Mouse (Mus musculus) lung, postnatal 14 days (tissue): ENCODE results near the gene Grb10.

Experiments used
- DNase-seq: peaks from one replicate; pipeline ENCODE4 v3.0.0; 2021

Grb10 gene

GRCm38 (mm10) chr11:11967519-11967918 is 71.0 kb downstream of the Grb10 start:
- no peak for DNase-seq

GRCm38 (mm10) chr11:11966220-11966619 is 72.3 kb downstream of the Grb10 start:
- DNase-seq = no peak

GRCm38 (mm10) chr11:11965501-11966125 is 72.9 kb downstream of the Grb10 start:
- peak; percentile 59 for DNase-seq

GRCm38 (mm10) chr11:11964729-11965128 is 73.8 kb downstream of the Grb10 start:
- no peak for DNase-seq

- no peak for DNase-seq
Observed at GRCm38 (mm10) chr11:11963587-11963986, 74.9 kb downstream of the Grb10 start.

GRCm38 (mm10) chr11:11963065-11963464 is 75.4 kb downstream of the Grb10 start:
- DNase-seq = no peak

GRCm38 (mm10) chr11:11962629-11962954 is 75.9 kb downstream of the Grb10 start:
- DNase-seq = no peak

- no peak for DNase-seq
Observed at GRCm38 (mm10) chr11:11961917-11962628, 76.4 kb downstream of the Grb10 start.

GRCm38 (mm10) chr11:11960858-11961257 is 77.6 kb downstream of the Grb10 start:
- no peak for DNase-seq

GRCm38 (mm10) chr11:11960227-11960626 is 78.3 kb downstream of the Grb10 start:
- DNase-seq = no peak

GRCm38 (mm10) chr11:11958479-11958878 is 80.0 kb downstream of the Grb10 start:
- no peak for DNase-seq

GRCm38 (mm10) chr11:11958061-11958361 is 80.5 kb downstream of the Grb10 start:
- no peak for DNase-seq

- DNase-seq = no peak
Observed at GRCm38 (mm10) chr11:11957211-11958060, 81.0 kb downstream of the Grb10 start.

- DNase-seq = no peak
Observed at GRCm38 (mm10) chr11:11955783-11956182, 82.7 kb downstream of the Grb10 start.

GRCm38 (mm10) chr11:11954606-11955005 is 83.9 kb downstream of the Grb10 start:
- DNase-seq = no peak

- DNase-seq = no peak
Observed at GRCm38 (mm10) chr11:11954115-11954438, 84.4 kb downstream of the Grb10 start.

- DNase-seq = peak; percentile 32
Observed at GRCm38 (mm10) chr11:11953364-11954114, 84.9 kb downstream of the Grb10 start.

GRCm38 (mm10) chr11:11952569-11952968 is 85.9 kb downstream of the Grb10 start:
- DNase-seq = no peak

GRCm38 (mm10) chr11:11948988-11949365 is 89.5 kb downstream of the Grb10 start:
- DNase-seq = no peak

- DNase-seq = no peak
Observed at GRCm38 (mm10) chr11:11948321-11948987, 90.0 kb downstream of the Grb10 start.

GRCm38 (mm10) chr11:11947857-11948256 is 90.6 kb downstream of the Grb10 start:
- no peak for DNase-seq

- DNase-seq = no peak
Observed at GRCm38 (mm10) chr11:11945766-11946165, 92.7 kb downstream of the Grb10 start.

- DNase-seq = no peak
Observed at GRCm38 (mm10) chr11:11944814-11945213, 93.7 kb downstream of the Grb10 start.
